Mouse (Mus musculus) macrophage (primary cell): ENCODE results near the gene Phospho2. TPM values are rescaled to one million over a fixed set of nuclear protein-coding genes. Genes with fewer than 3 reads are reported as not detected.
A peak's percentile ranks its signal among the peaks of the same experiment; 100 is the strongest.
"Not testable (repeated sequence)": the region's sequence is repeated elsewhere in the genome, so short reads cannot be mapped to it uniquely, and the experiment has no call there.

Experiments
- H3K27ac ChIP-seq: fragments of 350-480 bp; formaldehyde crosslinking; 2 replicates; pipeline ENCODE4 v1.9.0; 2021
- H3K36me3 ChIP-seq: fragments of 350-480 bp; formaldehyde crosslinking; 2 replicates; pipeline ENCODE4 v1.9.0; 2021; ENCODE audit errors: inconsistent target
- H3K4me3 ChIP-seq: fragments of 350-480 bp; formaldehyde crosslinking; 2 replicates; pipeline ENCODE4 v1.9.0; 2021; ENCODE audit errors: inconsistent target
- H3K79me2 ChIP-seq: fragments of 350-480 bp; formaldehyde crosslinking; 2 replicates; pipeline ENCODE4 v1.9.0; 2021; ENCODE audit errors: inconsistent target
- WGBS: methylation state at CpG from one replicate; pipeline ENCODE4 v1.1.7; 2026; ENCODE audit warnings: inconsistent platforms; ENCODE audit not compliant: missing documents; 5-methylcytosine and 5-hydroxymethylcytosine counted together
- polyA plus RNA-seq: library from polyadenylated mRNA; stranded (reverse); fragments of 250-400 nt; gene quantifications from 3 replicates; pipeline ENCODE4 v1.2.4, GENCODE M21; 2018; ENCODE audit warnings: inconsistent platforms
- total RNA-seq, 78 experiments: library from RNA; depleted of rRNA; stranded (reverse); fragments of 250-400 nt; gene quantifications; 1 replicate in 9 of 78; 2 replicates in 24 of 78; 3 replicates in 43 of 78; 4 replicates in 2 of 78; pipeline ENCODE4 v1.2.4; 2018; ENCODE audit warnings: inconsistent platforms in 56 of 78

Gene Phospho2
- total RNA-seq (2018; cell fraction: chromatin; rRNA removed) = 10 to 100 TPM in 19 of 26 experiments, 1 to 10 TPM in 7; 1.6 to 43.6 (median 19.0) TPM
- total RNA-seq (2018; cell fraction: cytosol; rRNA removed) = 10 to 100 TPM in 24 of 26 experiments, 1 to 10 TPM in 2; 8.2 to 27.9 (median 20.9) TPM
- 10 to 100 TPM in 18 of 26 experiments, 1 to 10 TPM in 8; 3.7 to 33.9 (median 15.0) TPM for total RNA-seq (2018; cell fraction: nucleus; rRNA removed)
- 16.3 to 24.3 TPM (median 21.6 TPM) in 3 replicates for polyA plus RNA-seq

GRCm38 (mm10) chr2:69789429-69790069, at the start of gene Phospho2, which contains the start of gene Ccdc173:
TSS of gene Phospho2 (plus strand) at chr2:69789623.
TSS of gene Ccdc173 (minus strand) at chr2:69789575.
- Histone ChIP-seq H3K79me2 (peaks cover 6% of the 10 kb centered on the region; the same call in 1 of the 2 replicates), H3K4me3 (peak within 1 kb of the TSS; percentile 66), H3K27ac (peak within 1 kb of the TSS; percentile 19), H3K36me3 (peaks cover 24% of the 10 kb centered on the region)
- WGBS = 1% methylated on average over 48 of the region's 48 CpGs

GRCm38 (mm10) chr2:69745091-69745490, 44.3 kb upstream of the Phospho2 start:
- no peaks in the 10 kb centered on the region for H3K79me2 ChIP-seq
- H3K4me3 ChIP-seq = no peak overlapping the region
- WGBS = 85% methylated on average over 1 of the region's 1 CpGs
- no peak overlapping the region for H3K27ac ChIP-seq
- peaks cover 77% of the 10 kb centered on the region for H3K36me3 ChIP-seq

GRCm38 (mm10) chr2:69760980-69761379, 28.4 kb upstream of the Phospho2 start:
- WGBS = 93% methylated on average over 5 of the region's 5 CpGs
- H3K27ac ChIP-seq = no peak overlapping the region
- H3K79me2 ChIP-seq = no peaks in the 10 kb centered on the region

DNA sequence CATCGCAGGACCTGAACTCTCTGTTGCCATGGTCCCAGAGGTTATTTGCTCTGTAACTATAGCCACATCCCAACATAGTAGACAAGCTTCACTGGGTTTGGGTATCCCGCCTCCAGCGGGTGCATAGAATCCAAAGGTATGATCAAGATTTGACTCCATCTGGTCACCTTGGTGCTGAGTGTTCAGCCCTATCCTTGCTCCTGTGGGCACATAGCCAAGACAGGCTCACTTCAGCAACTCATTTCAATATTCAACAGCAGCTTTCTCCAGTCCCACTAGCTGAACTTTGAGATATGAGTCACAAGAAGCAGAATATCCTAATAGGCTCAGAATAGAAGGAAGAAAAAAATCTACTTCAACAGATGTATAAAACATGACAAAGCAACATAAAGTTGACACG, 26.1 kb upstream of the Phospho2 start:
- 94% methylated on average over 4 of the region's 4 CpGs for WGBS
- Histone ChIP-seq H3K27ac (no peak overlapping the region), H3K4me3 (no peak overlapping the region), H3K36me3 (no peaks in the 10 kb centered on the region), H3K79me2 (no peaks in the 10 kb centered on the region)

More at GRCm38 (mm10) chr2:69760980-69761379, 28.4 kb upstream of the Phospho2 start:
- Histone ChIP-seq H3K36me3 (no peaks in the 10 kb centered on the region), H3K4me3 (no peak overlapping the region)

GRCm38 (mm10) chr2:69764716-69765115, 24.7 kb upstream of the Phospho2 start:
- Histone ChIP-seq H3K36me3 (no peaks in the 10 kb centered on the region), H3K4me3 (no peak overlapping the region), H3K27ac (no peak overlapping the region), H3K79me2 (no peaks in the 10 kb centered on the region)
- 100% methylated on average over 1 of the region's 1 CpGs for WGBS

DNA sequence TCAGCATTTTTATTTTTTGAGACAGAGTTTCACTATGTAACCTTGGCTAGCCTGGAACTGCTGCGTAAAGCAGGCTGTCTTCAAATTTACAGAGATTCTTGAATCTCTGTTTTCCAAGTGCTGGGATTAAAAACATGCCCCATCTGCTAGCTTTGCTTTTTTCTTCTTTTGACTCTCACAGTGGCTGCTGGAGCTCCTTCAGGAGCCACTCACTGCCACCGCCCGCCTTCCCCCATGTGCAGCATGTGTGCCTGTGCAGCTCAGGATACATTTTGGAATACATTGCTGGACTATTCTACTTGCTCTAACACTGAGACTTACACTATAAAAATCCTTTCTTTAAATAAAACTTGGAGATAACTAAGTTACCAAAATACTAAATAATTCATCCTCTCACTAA, 16.1 kb upstream of the Phospho2 start:
- H3K27ac ChIP-seq = no peak overlapping the region
- WGBS = 93% methylated on average over 3 of the region's 3 CpGs

GRCm38 (mm10) chr2:69777985-69778835, 11.2 kb upstream of the Phospho2 start:
- no peaks in the 10 kb centered on the region for H3K79me2 ChIP-seq
- H3K27ac ChIP-seq = peak overlapping the region; percentile 62
- WGBS = 12% methylated on average over 7 of the region's 7 CpGs
- no peaks in the 10 kb centered on the region for H3K36me3 ChIP-seq
- H3K4me3 ChIP-seq = peak overlapping the region; percentile 3; the same call in 1 of the 2 replicates

More for the DNA sequence above, 16.1 kb upstream of the Phospho2 start:
- H3K4me3 ChIP-seq = no peak overlapping the region
- H3K36me3 ChIP-seq = no peaks in the 10 kb centered on the region
- no peaks in the 10 kb centered on the region for H3K79me2 ChIP-seq

DNA sequence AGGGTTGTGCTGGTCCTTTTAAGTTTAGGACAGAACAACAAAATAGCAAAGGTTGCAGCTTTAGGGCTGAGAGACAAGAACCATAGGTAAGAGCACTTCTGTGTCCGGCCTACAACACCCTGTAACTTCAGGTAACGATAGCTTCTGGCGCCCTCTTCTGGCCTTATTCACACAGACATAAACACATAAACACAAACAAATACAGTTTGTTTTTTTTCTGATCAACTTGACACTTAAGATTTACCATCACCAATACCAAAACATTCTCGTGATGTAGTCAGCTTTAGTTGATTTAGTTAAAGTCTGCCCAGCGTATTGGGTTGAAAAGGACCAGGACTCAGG, 10.6 kb upstream of the Phospho2 start:
- Histone ChIP-seq H3K36me3 (no peaks in the 10 kb centered on the region), H3K79me2 (no peaks in the 10 kb centered on the region), H3K4me3 (no peak overlapping the region), H3K27ac (peak overlapping the region; percentile 62; the same call in 1 of the 2 replicates)
- WGBS = 61% methylated on average over 5 of the region's 5 CpGs

DNA sequence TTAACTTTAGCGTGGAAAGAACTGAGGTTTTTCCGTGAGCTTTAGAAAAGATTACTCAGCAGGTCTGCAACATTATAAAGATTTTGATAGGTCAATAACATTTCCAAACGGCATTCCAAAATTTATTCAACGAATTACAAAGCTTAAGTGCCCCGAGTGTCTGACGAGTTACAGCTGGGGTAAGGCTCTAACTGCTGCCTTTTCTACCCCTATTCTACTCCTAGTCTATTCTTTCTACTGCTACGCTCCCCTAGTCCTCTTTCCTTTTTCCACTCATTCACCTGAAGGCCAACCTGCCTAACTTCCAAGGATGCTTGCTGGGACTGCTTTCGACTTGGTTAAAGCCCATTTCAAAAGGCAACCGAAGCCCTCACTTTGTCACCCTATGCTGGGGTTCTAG, 449 bp upstream of the Phospho2 start:
- no peak overlapping the region for H3K27ac ChIP-seq
- H3K79me2 ChIP-seq = peaks cover 6% of the 10 kb centered on the region; the same call in 1 of the 2 replicates
- 38% methylated on average over 7 of the region's 9 CpGs for WGBS
- peak overlapping the region; percentile 66 for H3K4me3 ChIP-seq
- H3K36me3 ChIP-seq = peaks cover 18% of the 10 kb centered on the region

GRCm38 (mm10) chr2:69790285-69790684, 862 bp downstream of the Phospho2 start:
- H3K79me2 ChIP-seq = peaks cover 6% of the 10 kb centered on the region; the same call in 1 of the 2 replicates
- H3K27ac ChIP-seq = peak overlapping the region; percentile 19
- peak overlapping the region; percentile 66 for H3K4me3 ChIP-seq
- H3K36me3 ChIP-seq = peaks cover 30% of the 10 kb centered on the region
- WGBS = 5% methylated on average over 10 of the region's 10 CpGs

DNA sequence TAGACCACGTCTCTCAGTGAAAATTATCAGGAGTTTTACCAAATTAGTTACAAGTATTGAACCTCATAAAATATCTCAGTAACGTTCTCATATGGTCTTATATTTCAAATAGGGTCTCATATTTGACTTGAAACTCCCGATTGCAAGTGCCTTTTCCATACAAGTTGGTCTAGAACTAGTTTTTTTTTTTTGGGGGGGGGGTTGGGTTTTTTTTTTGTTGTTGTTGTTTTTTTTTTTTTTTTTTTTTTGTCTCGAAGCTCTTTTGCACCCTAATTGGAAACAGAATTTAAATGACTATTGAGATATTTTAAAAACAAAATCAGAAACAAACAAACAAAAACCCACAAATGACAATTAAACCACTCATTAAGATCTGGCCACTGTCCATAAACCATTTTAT, 1.3 kb downstream of the Phospho2 start:
- H3K79me2 ChIP-seq = peaks cover 6% of the 10 kb centered on the region; the same call in 1 of the 2 replicates
- WGBS = 71% methylated on average over 3 of the region's 4 CpGs
- no peak overlapping the region for H3K27ac ChIP-seq
- H3K4me3 ChIP-seq = no peak overlapping the region
- peaks cover 34% of the 10 kb centered on the region for H3K36me3 ChIP-seq

- WGBS = 56% methylated on average over 4 of the region's 5 CpGs
- H3K27ac ChIP-seq = no peak overlapping the region
These were observed 13.5 kb downstream of the Phospho2 start for GRCm38 (mm10) chr2:69802911-69803312.

GRCm38 (mm10) chr2:69803756-69804155, 14.3 kb downstream of the Phospho2 start:
- WGBS = 75% methylated on average over 8 of the region's 8 CpGs
- Histone ChIP-seq H3K36me3 (no peaks in the 10 kb centered on the region), H3K4me3 (no peak overlapping the region), H3K79me2 (no peaks in the 10 kb centered on the region), H3K27ac (no peak overlapping the region)

More at GRCm38 (mm10) chr2:69802911-69803312, 13.5 kb downstream of the Phospho2 start:
- no peaks in the 10 kb centered on the region for H3K36me3 ChIP-seq
- H3K79me2 ChIP-seq = no peaks in the 10 kb centered on the region
- H3K4me3 ChIP-seq = no peak overlapping the region

DNA sequence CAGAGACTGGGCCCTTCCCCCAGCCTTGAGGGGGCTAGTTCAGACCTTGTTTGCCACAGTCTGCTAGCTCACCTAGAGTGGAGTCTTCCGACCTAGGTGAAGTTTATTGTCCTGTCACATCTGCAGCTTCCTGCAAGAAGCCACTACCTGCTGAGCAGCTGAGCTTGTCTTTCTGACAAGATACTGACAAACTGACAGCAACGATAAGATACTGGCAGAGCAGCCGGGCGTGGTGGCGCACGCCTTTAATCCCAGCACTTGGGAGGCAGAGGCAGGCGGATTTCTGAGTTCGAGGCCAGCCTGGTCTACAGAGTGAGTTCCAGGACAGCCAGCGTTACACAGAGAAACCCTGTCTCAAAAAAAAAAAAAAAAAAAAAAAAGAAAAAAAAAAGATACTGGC, 15.2 kb downstream of the Phospho2 start:
- not testable (repeated sequence) for H3K27ac ChIP-seq, H3K36me3 ChIP-seq, H3K4me3 ChIP-seq, H3K79me2 ChIP-seq
- WGBS = 93% methylated on average over 4 of the region's 9 CpGs
